Mouse (Mus musculus) liver, postnatal 0 days (tissue): ENCODE results near the gene Cwf19l1. TPM values are rescaled to one million over a fixed set of nuclear protein-coding genes. Genes with fewer than 3 reads are reported as not detected.
A peak's percentile ranks its signal among the peaks of the same experiment; 100 is the strongest.

Experiments used
- ATAC-seq: fragments of 200-750 bp; cut with Nextera tagmentation; 2 replicates; pipeline ENCODE4 v1.8.0; 2017; ENCODE audit warnings: mild to moderate bottlenecking, moderate library complexity
- DNase-seq: peaks from one replicate; pipeline ENCODE4 v3.0.0-alpha.2; 2016
- H3K27ac ChIP-seq: fragments of 300-500 bp; sonication (generic); 2 replicates; pipeline ENCODE4 v1.5.1; 2014; ENCODE audit warnings: antibody characterized with exemption, moderate library complexity, mild to moderate bottlenecking, low read depth
- H3K27me3 ChIP-seq: fragments of 300-500 bp; sonication (generic); 2 replicates; pipeline ENCODE4 v1.6.1; 2014; ENCODE audit warnings: low read length, control low read depth, mixed read lengths; ENCODE audit not compliant: insufficient read depth
- H3K36me3 ChIP-seq: fragments of 300-500 bp; sonication (generic); replicated peaks from 2 replicates; pipeline ENCODE4 v1.6.1; 2014; ENCODE audit warnings: mild to moderate bottlenecking, control low read depth, low read length, moderate library complexity, mixed read lengths; ENCODE audit not compliant: insufficient read depth
- H3K4me1 ChIP-seq: fragments of 300-500 bp; sonication (generic); 2 replicates; pipeline ENCODE4 v1.6.1; 2014; ENCODE audit warnings: antibody characterized with exemption, mild to moderate bottlenecking, control low read depth; ENCODE audit not compliant: insufficient read depth
- H3K4me2 ChIP-seq: fragments of 300-500 bp; sonication (generic); 2 replicates; pipeline ENCODE4 v1.6.1; 2014; ENCODE audit warnings: low read depth, mild to moderate bottlenecking, low read length, moderate library complexity, mixed read lengths
- H3K4me3 ChIP-seq: fragments of 300-500 bp; sonication (generic); 2 replicates; pipeline ENCODE4 v1.5.1; 2014; ENCODE audit warnings: low read depth, low read length
- H3K9ac ChIP-seq: fragments of 300-500 bp; sonication (generic); replicated peaks from 2 replicates; pipeline ENCODE4 v1.6.1; 2014; ENCODE audit warnings: mild to moderate bottlenecking, moderate library complexity
- H3K9me3 ChIP-seq: fragments of 300-500 bp; sonication (generic); 2 replicates; pipeline ENCODE4 v1.6.1; 2016; ENCODE audit warnings: mild to moderate bottlenecking, control low read depth, low read length, mixed read lengths
- CTCF ChIP-seq: sonication (generic); IDR thresholded peaks from 2 replicates; pipeline ENCODE4 v1.5.1; 2016; ENCODE audit warnings: antibody characterized with exemption, low read depth
- EP300 ChIP-seq: IDR thresholded peaks from 2 replicates; pipeline ENCODE4 v1.6.1; 2016; ENCODE audit warnings: antibody characterized with exemption, low read depth, mild to moderate bottlenecking
- WGBS: fragments of 180-500 bp; shearing (Covaris S2); extraction: QIAGEN DNeasy Blood & Tissue Kit; methylation state at CpG from one replicate; pipeline ENCODE4 v1.1.7; 2014; ENCODE audit not compliant: insufficient replicate concordance; 5-methylcytosine and 5-hydroxymethylcytosine counted together
- polyA plus RNA-seq: library from polyadenylated mRNA; unstranded; fragments of >200 nt; fragmentation: Nextera tagmentation; extraction: Ambion mirVana; gene quantifications from 2 replicates; pipeline ENCODE4 v1.2.1, GENCODE M21; 2015

Cwf19l1 gene
- polyA plus RNA-seq, 1 experiment from 2014 or later = 12.6 TPM

DNA sequence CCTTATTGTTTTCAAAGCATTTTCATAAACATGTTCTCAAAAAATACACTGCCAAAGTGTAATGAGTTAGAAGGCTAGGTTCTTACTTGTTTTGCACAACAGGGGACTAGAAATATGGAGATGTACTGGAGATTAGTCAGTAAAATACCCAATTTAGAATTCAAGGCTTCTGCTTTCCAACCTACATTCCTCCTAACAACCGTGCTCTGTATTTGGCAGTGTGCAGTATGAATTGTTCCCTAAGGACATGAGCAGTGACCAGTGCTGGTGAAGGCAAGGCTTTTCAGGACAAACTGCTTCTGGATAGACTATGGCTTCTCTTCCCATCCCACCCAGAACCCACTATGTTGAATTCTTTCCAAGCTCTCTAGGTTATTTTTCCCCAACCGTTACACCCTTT, 54.8 kb downstream of the Cwf19l1 start:
- Histone ChIP-seq H3K4me2 (no peak overlapping the region), H3K4me1 (no peaks in the 10 kb centered on the region), H3K4me3 (no peak overlapping the region), H3K27ac (no peak overlapping the region), H3K9me3 (no peaks in the 10 kb centered on the region), H3K9ac (no peak overlapping the region), H3K36me3 (peaks cover 62% of the 10 kb centered on the region), H3K27me3 (no peaks in the 10 kb centered on the region)
- TF ChIP-seq CTCF (no peak), EP300 (no peak)
- 81% methylated on average over 2 of the region's 2 CpGs for WGBS
- DNase-seq (no peak), ATAC-seq (no peak)

- no peaks in the 10 kb centered on the region for H3K27me3 ChIP-seq
- H3K9me3 ChIP-seq = no peaks in the 10 kb centered on the region
- H3K36me3 ChIP-seq = peaks cover 69% of the 10 kb centered on the region
- DNase-seq = no peak
- no peak overlapping the region for H3K27ac ChIP-seq
- H3K4me1 ChIP-seq = no peaks in the 10 kb centered on the region
- H3K9ac ChIP-seq = no peak overlapping the region
- no peak overlapping the region for H3K4me2 ChIP-seq
- H3K4me3 ChIP-seq = no peak overlapping the region
- TF ChIP-seq EP300 (no peak), CTCF (no peak)
- WGBS = 92% methylated on average over 2 of the region's 2 CpGs
- no peak for ATAC-seq
Observed at GRCm38 (mm10) chr19:44080023-44080422, 55.7 kb downstream of the Cwf19l1 start.

DNA sequence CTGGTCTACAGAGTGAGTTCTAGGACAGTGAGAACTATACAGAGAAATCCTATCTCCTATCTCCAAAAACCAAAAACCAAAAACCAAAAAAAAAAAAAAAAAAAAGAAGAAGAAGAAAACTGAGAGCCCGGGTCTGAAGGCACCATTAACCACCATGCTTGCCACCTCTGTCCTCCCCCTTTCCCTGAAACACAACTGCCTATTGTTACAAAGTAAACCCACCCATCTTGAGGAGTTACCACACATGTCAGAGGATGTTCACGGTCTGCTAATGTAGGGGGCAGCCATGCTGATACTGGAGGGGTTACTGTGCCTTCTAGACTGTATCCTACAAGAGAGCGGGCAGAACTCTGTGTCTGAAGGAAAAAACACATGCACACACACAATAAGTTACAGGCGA, 58.7 kb downstream of the Cwf19l1 start:
- Histone ChIP-seq H3K4me3 (no peak overlapping the region), H3K27me3 (no peaks in the 10 kb centered on the region)
- WGBS = 82% methylated on average over 4 of the region's 4 CpGs

GRCm38 (mm10) chr19:44076457-44076856, 59.2 kb downstream of the Cwf19l1 start:
- peaks cover 66% of the 10 kb centered on the region for H3K36me3 ChIP-seq
- H3K4me1 ChIP-seq = no peaks in the 10 kb centered on the region
- WGBS = 92% methylated on average over 9 of the region's 9 CpGs
- H3K9ac ChIP-seq = no peak overlapping the region
- no peak overlapping the region for H3K4me2 ChIP-seq
- no peak for DNase-seq
- no peaks in the 10 kb centered on the region for H3K9me3 ChIP-seq
- no peaks in the 10 kb centered on the region for H3K27me3 ChIP-seq
- no peak for ATAC-seq
- no peak overlapping the region for H3K27ac ChIP-seq
- TF ChIP-seq CTCF = no peak
- TF ChIP-seq EP300 = no peak
- H3K4me3 ChIP-seq = no peak overlapping the region

More for the DNA sequence above, 58.7 kb downstream of the Cwf19l1 start:
- no peak overlapping the region for H3K4me2 ChIP-seq
- no peak overlapping the region for H3K27ac ChIP-seq
- no peak for DNase-seq
- TF ChIP-seq CTCF = no peak
- TF ChIP-seq EP300 = no peak
- H3K4me1 ChIP-seq = no peaks in the 10 kb centered on the region
- ATAC-seq = no peak
- H3K9ac ChIP-seq = no peak overlapping the region
- H3K36me3 ChIP-seq = peaks cover 66% of the 10 kb centered on the region
- H3K9me3 ChIP-seq = no peaks in the 10 kb centered on the region

DNA sequence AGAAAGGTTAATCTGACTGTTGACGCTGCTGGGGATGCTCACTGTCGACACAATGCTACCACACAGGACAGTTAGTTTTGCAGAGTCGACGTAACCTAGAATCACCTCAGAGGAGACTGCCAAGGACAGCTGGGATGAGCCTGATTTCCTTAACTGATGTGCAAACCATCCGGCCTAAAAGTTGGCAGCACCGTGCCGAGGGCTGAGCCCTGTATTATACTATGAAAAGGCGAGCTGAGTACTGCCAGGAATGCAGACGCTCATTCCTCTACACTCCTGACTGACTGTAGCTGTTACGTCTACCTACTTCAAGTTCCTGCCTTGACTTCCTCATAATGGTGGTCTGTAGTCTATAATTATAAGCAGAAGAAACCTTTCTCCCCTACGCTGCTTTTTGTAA, 60.7 kb downstream of the Cwf19l1 start:
- no peaks in the 10 kb centered on the region for H3K9me3 ChIP-seq
- TF ChIP-seq EP300 (no peak), CTCF (no peak)
- DNase-seq = no peak
- no peak overlapping the region for H3K4me3 ChIP-seq
- no peaks in the 10 kb centered on the region for H3K27me3 ChIP-seq
- H3K4me1 ChIP-seq = no peaks in the 10 kb centered on the region
- no peak overlapping the region for H3K9ac ChIP-seq
- WGBS = 76% methylated on average over 11 of the region's 11 CpGs
- peaks cover 59% of the 10 kb centered on the region for H3K36me3 ChIP-seq
- no peak overlapping the region for H3K4me2 ChIP-seq
- ATAC-seq = no peak
- no peak overlapping the region for H3K27ac ChIP-seq

- Histone ChIP-seq H3K4me3 (no peak overlapping the region), H3K9ac (no peak overlapping the region), H3K4me2 (no peak overlapping the region), H3K36me3 (peaks cover 28% of the 10 kb centered on the region), H3K9me3 (no peaks in the 10 kb centered on the region), H3K27ac (no peak overlapping the region), H3K27me3 (no peaks in the 10 kb centered on the region), H3K4me1 (peaks cover 20% of the 10 kb centered on the region)
- WGBS = 82% methylated on average over 5 of the region's 5 CpGs
- ATAC-seq (no peak), DNase-seq (no peak)
- TF ChIP-seq CTCF (no peak), EP300 (no peak)
Observed at GRCm38 (mm10) chr19:44071166-44071565, 64.5 kb downstream of the Cwf19l1 start.

GRCm38 (mm10) chr19:44069914-44070232, 65.8 kb downstream of the Cwf19l1 start:
- Histone ChIP-seq H3K9ac (peak overlapping the region; percentile 76), H3K4me1 (peaks cover 20% of the 10 kb centered on the region), H3K4me3 (peak overlapping the region; percentile 78), H3K4me2 (peak overlapping the region; percentile 97), H3K27me3 (no peaks in the 10 kb centered on the region), H3K27ac (no peak overlapping the region), H3K9me3 (no peaks in the 10 kb centered on the region), H3K36me3 (peaks cover 20% of the 10 kb centered on the region)
- no peak for TF ChIP-seq EP300
- no peak for TF ChIP-seq CTCF
- DNase-seq (no peak), ATAC-seq (no peak)
- WGBS = 7% methylated on average over 4 of the region's 4 CpGs
